Mouse (Mus musculus): ENCODE results near the gene Snx15. TPM values are rescaled to one million over a fixed set of nuclear protein-coding genes. Genes with fewer than 3 reads are reported as not detected.

Gene Snx15
- 19.0 and 19.4 TPM in 2 replicates for polyA plus RNA-seq (2015; fragmentation: Nextera tagmentation; extraction: Ambion mirVana)

GRCm38 (mm10) chr19:6127760-6128341, at the start of gene Snx15:
Snx15 (minus strand) TSS chr19:6128304.

GRCm38 (mm10) chr19:6141394-6141749, 13.3 kb upstream of the Snx15 start, which contains the start of gene Arl2:
Arl2 (minus strand) TSS chr19:6141548.

GRCm38 (mm10) chr19:6140678-6141393, 12.7 kb upstream of the Snx15 start, which contains the start of gene Batf2:
Batf2 (plus strand) TSS chr19:6140983.

GRCm38 (mm10) chr19:6117986-6118676, 10.0 kb downstream of the Snx15 start, which contains the start of gene Sac3d1:
Sac3d1 (minus strand) TSS chr19:6118650.

GRCm38 (mm10) chr19:6105586-6105985, 22.5 kb downstream of the Snx15 start, which contains the start of gene Naaladl1:
Naaladl1 (plus strand) TSS chr19:6105782.

GRCm38 (mm10) chr19:6094119-6094518, 34.0 kb downstream of the Snx15 start, which contains the start of gene AC131692.1:
AC131692.1 (plus strand) TSS chr19:6094419.

GRCm38 (mm10) chr19:6084478-6085248, 43.4 kb downstream of the Snx15 start, which contains the start of the genes Zfpl1 and Cdca5:
Zfpl1 (minus strand) TSS chr19:6084956.
Cdca5 (plus strand) TSS chr19:6084983.

GRCm38 (mm10) chr19:6082156-6082555, 45.9 kb downstream of the Snx15 start, which contains the start of gene Gm28374:
Gm28374 (minus strand) TSS chr19:6082256.

GRCm38 (mm10) chr19:6079983-6080480, 48.1 kb downstream of the Snx15 start, which contains the start of gene Tmem262:
Tmem262 (plus strand) TSS chr19:6080033.

GRCm38 (mm10) chr19:6076564-6077393, 51.3 kb downstream of the Snx15 start, which contains the start of gene Vps51:
Vps51 (minus strand) TSS chr19:6077231.

Other genes starting within 250 kb of the Snx15 start
- gene Tigd3, start 234.2 kb downstream of the Snx15 start, polyA plus RNA-seq (2015; fragmentation: Nextera tagmentation; extraction: Ambion mirVana), result 1.1 and 1.3 TPM in 2 replicates
- gene Dpf2, start 215.3 kb downstream of the Snx15 start, polyA plus RNA-seq (2015; fragmentation: Nextera tagmentation; extraction: Ambion mirVana), result 63.6 and 64.0 TPM in 2 replicates
- gene Cdc42ep2, start 203.5 kb downstream of the Snx15 start, polyA plus RNA-seq (2015; fragmentation: Nextera tagmentation; extraction: Ambion mirVana), result 19.1 and 20.6 TPM in 2 replicates
- 24.4 and 25.7 TPM in 2 replicates for gene Pola2, start 164.1 kb downstream of the Snx15 start, polyA plus RNA-seq (2015; fragmentation: Nextera tagmentation; extraction: Ambion mirVana)
- 0.10 TPM in 1 of 2 replicates, not detected in the other for gene Slc22a20, start 142.2 kb downstream of the Snx15 start, polyA plus RNA-seq (2015; fragmentation: Nextera tagmentation; extraction: Ambion mirVana)
- 12.3 and 14.7 TPM in 2 replicates for gene Capn1, start 112.4 kb downstream of the Snx15 start, polyA plus RNA-seq (2015; fragmentation: Nextera tagmentation; extraction: Ambion mirVana)
- gene Syvn1, start 81.7 kb downstream of the Snx15 start, polyA plus RNA-seq (2015; fragmentation: Nextera tagmentation; extraction: Ambion mirVana), result 14.2 and 18.7 TPM in 2 replicates
- 44.8 and 52.0 TPM in 2 replicates for gene Mrpl49, start 70.5 kb downstream of the Snx15 start, polyA plus RNA-seq (2015; fragmentation: Nextera tagmentation; extraction: Ambion mirVana)
- gene Fau, start 70.5 kb downstream of the Snx15 start, polyA plus RNA-seq (2015; fragmentation: Nextera tagmentation; extraction: Ambion mirVana), result 518 and 572 TPM in 2 replicates
- gene Znhit2, start 67.1 kb downstream of the Snx15 start, polyA plus RNA-seq (2015; fragmentation: Nextera tagmentation; extraction: Ambion mirVana), result 26.3 and 30.6 TPM in 2 replicates
- gene Tm7sf2, start 59.9 kb downstream of the Snx15 start, polyA plus RNA-seq (2015; fragmentation: Nextera tagmentation; extraction: Ambion mirVana), result 34.1 and 41.6 TPM in 2 replicates
- gene Vps51, start 51.1 kb downstream of the Snx15 start, polyA plus RNA-seq (2015; fragmentation: Nextera tagmentation; extraction: Ambion mirVana), result 30.0 and 31.2 TPM in 2 replicates
- gene Tmem262, start 48.3 kb downstream of the Snx15 start, polyA plus RNA-seq (2015; fragmentation: Nextera tagmentation; extraction: Ambion mirVana), result not detected in 2 replicates
- gene Gm28374, start 46.0 kb downstream of the Snx15 start, polyA plus RNA-seq (2015; fragmentation: Nextera tagmentation; extraction: Ambion mirVana), result 0.35 and 0.45 TPM in 2 replicates
- gene Zfpl1, start 43.3 kb downstream of the Snx15 start, polyA plus RNA-seq (2015; fragmentation: Nextera tagmentation; extraction: Ambion mirVana), result 31.9 and 37.9 TPM in 2 replicates
- 6.3 and 7.4 TPM in 2 replicates for gene Cdca5, start 43.3 kb downstream of the Snx15 start, polyA plus RNA-seq (2015; fragmentation: Nextera tagmentation; extraction: Ambion mirVana)
- gene AC131692.1, start 33.9 kb downstream of the Snx15 start, polyA plus RNA-seq (2015; fragmentation: Nextera tagmentation; extraction: Ambion mirVana), result not detected in 2 replicates
- 0.06 and 0.17 TPM in 2 replicates for gene Naaladl1, start 22.5 kb downstream of the Snx15 start, polyA plus RNA-seq (2015; fragmentation: Nextera tagmentation; extraction: Ambion mirVana)
- gene Sac3d1, start 9.7 kb downstream of the Snx15 start, polyA plus RNA-seq (2015; fragmentation: Nextera tagmentation; extraction: Ambion mirVana), result 27.7 and 29.1 TPM in 2 replicates
- 0.27 and 0.34 TPM in 2 replicates for gene Batf2, start 12.7 kb upstream of the Snx15 start, polyA plus RNA-seq (2015; fragmentation: Nextera tagmentation; extraction: Ambion mirVana)
- 103 and 109 TPM in 2 replicates for gene Arl2, start 13.2 kb upstream of the Snx15 start, polyA plus RNA-seq (2015; fragmentation: Nextera tagmentation; extraction: Ambion mirVana)
- not detected in 2 replicates for gene Majin, start 56.1 kb upstream of the Snx15 start, polyA plus RNA-seq (2015; fragmentation: Nextera tagmentation; extraction: Ambion mirVana)
- gene Gpha2, start 98.1 kb upstream of the Snx15 start, polyA plus RNA-seq (2015; fragmentation: Nextera tagmentation; extraction: Ambion mirVana), result not detected in 2 replicates
- 14.8 and 16.1 TPM in 2 replicates for gene Ppp2r5b, start 107.6 kb upstream of the Snx15 start, polyA plus RNA-seq (2015; fragmentation: Nextera tagmentation; extraction: Ambion mirVana)
- gene Atg2a, start 113.4 kb upstream of the Snx15 start, polyA plus RNA-seq (2015; fragmentation: Nextera tagmentation; extraction: Ambion mirVana), result 4.6 and 5.9 TPM in 2 replicates
- 59.1 and 78.1 TPM in 2 replicates for gene Ehd1, start 148.4 kb upstream of the Snx15 start, polyA plus RNA-seq (2015; fragmentation: Nextera tagmentation; extraction: Ambion mirVana)
- 0.41 and 0.46 TPM in 2 replicates for gene Cdc42bpg, start 178.2 kb upstream of the Snx15 start, polyA plus RNA-seq (2015; fragmentation: Nextera tagmentation; extraction: Ambion mirVana)
- 18.5 and 21.1 TPM in 2 replicates for gene Men1, start 206.7 kb upstream of the Snx15 start, polyA plus RNA-seq (2015; fragmentation: Nextera tagmentation; extraction: Ambion mirVana)
- 4.4 and 4.9 TPM in 2 replicates for gene Map4k2, start 212.8 kb upstream of the Snx15 start, polyA plus RNA-seq (2015; fragmentation: Nextera tagmentation; extraction: Ambion mirVana)
- gene Sf1, start 235.4 kb upstream of the Snx15 start, polyA plus RNA-seq (2015; fragmentation: Nextera tagmentation; extraction: Ambion mirVana), result 45.9 and 50.2 TPM in 2 replicates